Mouse (Mus musculus) megakaryocyte, adult 5-6 weeks (primary cell): ENCODE measurements around the gene Shank3. TPM values are rescaled to one million over a fixed set of nuclear protein-coding genes. Genes with fewer than 3 reads are reported as not detected.

Source experiments
- ATAC-seq: 2 replicates; pipeline ENCODE4 v1.8.0; 2016; ENCODE audit warnings: mild to moderate bottlenecking, inconsistent platforms; ENCODE audit not compliant: poor library complexity, severe bottlenecking
- total RNA-seq, 2 experiments: library from RNA; stranded (forward) in 1 of 2; stranded (reverse) in 1 of 2; fragments of 153-499, 151-499 nt in 1 of 2; fragments of 221-1000, 200-1000 nt in 1 of 2; gene quantifications; 2 replicates each; pipeline versions ENCODE4 v1.2.3 to v1.2.4; 2015 to 2017

The Shank3 gene
- total RNA-seq (2015): 0.09 and 0.11 TPM in 2 replicates
- not detected in 2 replicates for total RNA-seq (2017)

DNA sequence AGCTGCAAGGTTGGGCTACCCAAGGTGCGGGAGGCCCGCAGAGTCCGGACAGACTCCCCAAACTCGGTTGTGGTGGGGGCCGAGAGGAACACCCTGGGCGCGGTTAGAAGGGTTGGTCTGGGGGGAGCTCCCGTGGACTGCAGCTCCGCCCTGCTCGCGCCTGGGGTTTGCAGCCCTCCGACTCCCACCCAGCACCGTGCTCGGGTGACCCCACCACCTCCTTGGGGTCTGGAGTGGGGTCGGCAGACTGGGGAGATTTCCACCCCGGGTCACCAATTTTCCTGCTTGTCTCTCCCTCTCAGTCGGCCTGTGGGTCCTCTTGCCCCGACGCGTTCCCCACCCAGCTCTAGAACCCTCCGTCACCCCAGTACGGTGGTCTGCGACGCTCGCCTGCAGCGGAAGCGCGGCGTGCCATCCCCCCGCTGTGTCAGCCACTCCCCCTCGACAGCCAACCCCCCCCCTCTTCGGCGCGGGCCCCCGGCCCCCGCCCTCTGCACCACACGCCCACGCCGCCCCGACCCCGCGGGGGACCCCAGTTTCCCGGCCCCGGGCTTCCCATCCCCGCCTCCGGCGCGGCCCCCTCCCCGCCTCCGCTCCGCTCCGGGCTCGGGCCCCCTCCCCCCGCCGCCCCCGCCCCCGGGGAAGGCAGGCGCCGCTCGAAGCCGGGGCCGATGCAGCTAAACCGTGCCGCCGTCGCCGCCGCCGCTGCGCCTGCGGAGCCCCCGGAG is at the start of gene Shank3:
Gene Shank3, plus strand, starts transcription at position 663 of the 728 bp plus-strand sequence.
- ATAC-seq: no peak

DNA sequence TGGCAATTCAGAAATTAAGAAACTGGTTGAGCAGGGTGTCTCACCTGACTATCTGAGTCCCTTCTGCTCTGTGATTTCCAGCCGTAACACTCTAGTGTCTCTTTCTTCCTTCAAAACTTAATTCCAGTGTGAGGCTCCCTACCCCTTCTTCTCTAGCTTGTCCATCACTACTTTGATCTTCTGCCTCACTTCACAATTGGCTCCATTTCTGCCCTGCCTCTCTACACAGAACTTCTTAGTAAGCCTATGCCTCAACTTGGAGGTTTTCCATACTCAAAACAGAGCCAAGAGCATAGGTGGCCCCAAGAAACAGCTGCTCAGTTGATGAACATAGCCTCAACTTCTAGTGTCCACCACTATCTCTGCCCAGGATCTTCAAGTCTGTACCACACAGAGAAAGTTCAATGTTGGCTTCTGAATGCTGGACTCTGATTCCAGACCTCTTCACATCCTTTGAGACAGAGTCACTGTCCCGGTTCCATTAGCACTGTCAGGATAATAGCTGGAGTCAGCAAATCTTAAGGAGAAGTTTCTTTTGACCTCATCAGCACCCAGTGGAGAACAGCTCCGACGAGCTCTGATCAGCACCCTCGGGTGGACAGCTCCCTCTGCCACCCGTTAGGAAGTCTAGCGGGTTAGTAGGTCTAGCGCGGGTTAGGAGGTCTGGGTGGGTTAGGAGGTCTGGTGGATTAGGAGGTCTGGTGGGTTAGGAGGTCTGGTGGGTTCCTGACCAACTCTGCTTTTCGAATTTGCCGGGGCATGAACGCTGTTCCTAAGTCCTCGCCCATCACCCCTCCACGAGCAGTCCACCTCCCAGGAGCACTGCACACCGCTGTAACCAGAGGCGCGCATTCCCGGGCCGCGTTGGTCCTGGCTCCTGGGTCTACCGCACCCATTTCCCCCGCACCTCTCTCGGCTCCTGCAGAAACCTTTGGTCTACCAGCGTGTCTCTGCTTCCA is 46.2 kb upstream of the Shank3 start:
- ATAC-seq: peak; percentile 72

DNA sequence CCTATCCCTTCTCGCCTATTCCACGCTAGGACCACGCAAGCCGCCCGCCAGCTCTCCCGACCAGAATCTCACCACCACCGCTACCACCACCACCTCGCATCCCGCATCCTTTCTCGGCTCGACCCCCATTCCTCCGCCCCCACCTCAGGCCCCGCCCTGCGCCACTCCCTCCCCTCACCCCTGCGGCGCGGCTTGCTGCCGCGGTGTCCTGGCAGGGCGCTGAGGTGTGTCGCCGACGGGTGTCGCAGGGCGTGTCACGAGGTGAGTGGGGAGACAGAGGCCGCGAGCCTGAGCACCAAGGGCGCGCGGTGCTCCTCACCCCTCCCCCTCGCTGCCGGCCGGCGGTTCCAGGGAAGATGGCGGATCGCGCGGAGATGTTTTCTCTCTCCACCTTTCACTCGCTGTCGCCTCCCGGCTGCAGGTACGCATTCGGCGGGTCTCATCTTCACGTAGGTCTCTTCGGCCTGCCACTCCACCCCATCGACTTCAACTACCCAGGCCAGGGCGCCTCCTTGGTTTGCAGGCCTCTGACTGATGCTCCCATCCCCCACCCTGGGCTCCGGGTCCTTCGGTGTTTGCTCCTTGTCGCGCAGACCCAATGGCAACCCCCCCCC is 45.5 kb upstream of the Shank3 start, which contains the start of gene Mapk8ip2:
Gene Mapk8ip2, plus strand, starts transcription at position 49 of the 614 bp plus-strand sequence.
- no peak for ATAC-seq

DNA sequence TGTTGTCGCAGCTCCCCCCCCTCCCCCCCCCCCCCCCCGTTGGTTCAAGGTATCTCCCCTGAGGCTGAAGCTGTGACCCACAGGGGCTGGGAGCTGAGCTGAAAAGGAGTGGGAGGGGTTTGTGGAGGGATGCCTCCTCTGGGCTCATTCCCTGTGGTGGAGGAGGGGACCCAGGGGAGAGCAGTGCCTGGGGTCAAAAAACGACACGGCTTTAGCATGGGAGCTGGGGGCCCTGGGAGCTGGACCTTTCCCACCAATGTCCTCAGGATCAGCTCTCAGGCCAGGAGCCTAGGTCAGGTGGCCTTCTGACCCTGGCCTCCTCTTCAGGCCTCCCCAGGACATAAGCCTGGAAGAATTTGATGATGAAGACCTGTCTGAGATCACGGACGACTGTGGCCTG is 44.6 kb upstream of the Shank3 start:
- ATAC-seq: no peak

DNA sequence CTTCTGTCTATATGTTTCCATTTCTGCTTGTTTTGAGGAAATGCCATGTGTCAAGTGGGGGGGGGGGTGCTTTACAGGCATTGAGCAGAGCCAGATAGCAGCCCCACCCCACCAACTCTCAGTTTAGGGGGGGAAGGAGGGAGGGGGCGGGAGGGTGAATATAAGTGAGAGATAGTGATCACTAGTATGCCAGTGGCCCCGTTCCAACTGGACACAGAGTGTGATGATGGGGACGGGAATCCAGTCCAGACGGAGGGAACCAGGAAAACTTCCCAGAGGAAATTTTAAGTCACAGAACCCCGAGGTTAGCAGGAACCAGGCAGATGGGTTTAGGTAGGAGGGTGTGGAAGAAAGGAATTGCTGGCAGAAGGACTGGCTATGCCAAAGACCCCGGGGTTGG is 43.8 kb upstream of the Shank3 start:
- no peak for ATAC-seq

DNA sequence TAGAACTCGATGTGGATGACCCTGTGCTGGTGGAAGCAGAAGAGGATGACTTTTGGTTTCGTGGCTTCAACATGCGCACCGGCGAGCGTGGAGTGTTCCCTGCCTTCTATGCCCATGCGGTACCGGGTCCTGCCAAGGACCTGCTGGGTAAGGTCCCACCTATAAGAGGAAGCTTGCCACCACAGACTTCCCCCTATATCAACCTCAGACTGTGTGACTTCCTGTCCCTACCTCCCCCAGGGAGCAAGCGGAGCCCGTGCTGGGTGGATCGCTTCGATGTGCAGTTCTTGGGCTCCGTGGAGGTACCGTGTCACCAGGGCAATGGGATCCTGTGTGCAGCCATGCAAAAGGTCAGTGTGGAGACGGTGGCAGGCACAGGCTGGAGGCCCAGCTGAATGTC is 40.5 kb upstream of the Shank3 start:
- ATAC-seq: peak; percentile 66

DNA sequence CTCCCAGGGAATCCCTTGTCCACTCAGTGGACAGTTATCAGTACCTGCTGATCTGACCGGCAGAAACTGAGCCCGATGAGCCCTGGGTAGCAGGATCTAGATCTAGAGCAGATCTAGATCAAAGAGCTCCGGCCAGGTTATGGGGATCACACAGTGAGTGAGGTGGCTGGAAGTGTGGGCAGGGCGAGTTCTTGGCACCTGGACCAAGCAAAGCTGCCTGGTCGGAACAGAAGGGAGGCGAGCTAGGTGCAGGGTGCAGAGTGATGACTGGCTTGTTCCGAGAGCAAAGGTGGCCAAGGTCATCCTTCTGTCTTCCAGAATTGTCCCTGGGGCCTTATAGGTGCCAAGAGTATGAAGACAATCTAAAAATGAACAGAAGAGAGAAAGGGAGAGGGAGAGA is 39.6 kb upstream of the Shank3 start:
- ATAC-seq: no peak

DNA sequence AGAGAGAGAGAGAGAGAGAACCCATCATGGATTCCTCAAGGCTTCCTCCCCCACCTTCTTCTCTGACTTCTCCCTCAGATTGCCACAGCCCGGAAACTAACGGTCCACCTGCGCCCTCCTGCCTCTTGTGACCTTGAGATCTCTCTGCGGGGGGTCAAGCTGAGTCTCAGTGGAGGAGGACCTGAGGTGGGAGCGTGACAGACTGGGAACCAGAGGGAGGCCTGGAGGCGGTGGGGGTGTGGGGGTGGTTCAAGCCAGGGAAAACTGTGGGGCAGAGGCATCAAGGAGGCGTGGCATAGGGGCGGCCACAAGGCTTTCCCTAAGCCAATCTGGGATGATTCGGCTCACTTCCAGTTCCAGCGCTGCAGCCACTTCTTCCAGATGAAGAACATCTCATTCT is 39.1 kb upstream of the Shank3 start:
- ATAC-seq: no peak

DNA sequence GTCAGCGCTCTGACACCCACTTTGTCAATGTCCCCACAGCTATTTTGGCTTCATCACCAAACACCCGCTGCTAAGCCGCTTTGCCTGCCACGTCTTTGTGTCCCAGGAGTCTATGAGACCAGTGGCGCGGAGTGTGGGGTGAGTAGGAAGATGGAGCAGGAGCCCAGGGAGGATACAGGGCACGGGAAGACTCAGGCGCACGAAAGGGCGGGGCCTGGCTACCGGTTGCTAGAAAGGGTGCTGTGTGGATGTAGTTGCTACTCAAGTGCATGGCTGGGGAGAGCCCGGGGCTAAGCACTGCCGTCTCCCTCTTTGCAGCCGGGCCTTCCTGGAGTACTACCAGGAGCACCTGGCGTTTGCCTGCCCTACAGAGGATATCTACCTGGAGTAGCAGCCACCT is 38.1 kb upstream of the Shank3 start:
- no peak for ATAC-seq

DNA sequence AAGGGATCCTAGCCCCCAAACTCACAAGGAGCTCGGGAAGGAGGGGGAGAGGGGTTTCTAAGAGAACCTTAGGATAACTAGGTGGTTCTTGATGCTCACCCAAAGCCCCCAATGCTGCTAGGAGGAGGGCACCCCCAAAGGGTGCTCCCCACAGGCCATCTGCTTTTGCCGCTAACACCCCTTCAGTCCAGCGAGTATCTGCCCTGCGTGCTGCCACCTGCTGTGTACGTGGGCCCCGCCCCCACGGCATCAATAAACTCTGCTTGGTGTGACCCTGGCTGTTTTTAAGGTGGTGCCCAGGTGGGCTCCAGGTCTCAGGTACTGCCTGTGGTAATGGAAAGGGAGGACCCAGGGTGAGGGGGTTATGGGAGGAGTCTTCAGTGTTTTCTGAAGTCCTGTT is 37.2 kb upstream of the Shank3 start:
- no peak for ATAC-seq

DNA sequence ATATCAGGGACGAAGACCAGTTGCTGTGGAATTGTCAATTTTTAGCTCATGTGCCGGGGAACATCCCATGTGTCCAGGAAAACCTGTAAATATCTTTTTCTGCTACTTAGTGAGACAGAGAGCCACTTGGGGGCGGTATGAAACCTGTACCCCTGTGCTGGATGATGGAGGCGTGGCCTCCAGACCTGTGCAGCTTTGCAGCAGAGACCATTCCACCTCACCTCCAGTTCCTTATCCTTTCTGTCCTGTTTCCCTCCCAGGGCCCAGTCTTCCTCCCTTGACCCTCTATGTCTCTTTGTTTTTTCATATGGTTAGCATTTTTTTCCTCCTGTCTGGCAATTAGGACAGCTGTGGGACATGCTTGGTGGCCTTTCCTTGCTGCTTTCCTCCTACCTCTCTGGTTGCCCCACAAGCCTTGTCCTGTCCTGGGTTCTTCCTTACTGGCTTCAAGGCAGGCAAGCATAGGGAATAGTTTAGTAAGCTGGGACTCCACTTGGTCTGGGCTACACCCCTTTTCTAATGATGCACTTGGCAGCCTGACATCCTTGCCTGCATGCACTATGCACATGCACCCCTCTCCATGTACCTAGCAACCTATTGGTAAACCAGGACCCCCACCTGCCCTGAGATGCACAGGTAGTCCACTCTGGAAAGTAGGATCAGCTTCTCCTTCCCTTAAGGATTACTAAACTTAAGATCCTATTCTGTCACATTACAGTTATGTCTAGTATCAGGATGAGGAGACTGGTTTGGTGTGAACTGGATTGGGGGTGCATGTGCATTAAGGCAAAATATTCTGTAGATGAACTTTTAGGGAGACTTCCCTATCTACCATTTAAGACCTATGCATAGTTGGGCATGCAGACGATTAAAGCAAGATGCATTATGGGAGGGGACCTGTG is 35.8 kb upstream of the Shank3 start:
- no peak for ATAC-seq

DNA sequence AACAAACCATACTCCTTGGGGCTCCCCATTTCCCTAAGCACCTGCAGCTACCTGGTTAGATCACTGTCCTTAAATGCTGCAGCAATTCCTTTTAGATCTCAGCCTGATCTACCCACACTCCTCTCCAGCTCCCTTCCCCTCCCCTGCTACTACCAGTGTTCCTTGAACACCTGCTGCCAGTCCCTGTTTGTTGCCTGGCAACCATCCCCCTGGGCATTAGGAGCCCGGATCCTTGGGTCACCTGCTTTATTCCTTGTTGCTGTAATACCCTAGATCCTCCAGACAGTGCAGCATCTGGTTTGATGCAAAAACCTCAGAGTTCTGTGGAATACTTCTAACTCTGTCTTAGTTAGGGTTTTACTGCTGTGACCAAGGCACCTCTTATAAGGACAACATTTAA is 34.4 kb upstream of the Shank3 start:
- no peak for ATAC-seq

DNA sequence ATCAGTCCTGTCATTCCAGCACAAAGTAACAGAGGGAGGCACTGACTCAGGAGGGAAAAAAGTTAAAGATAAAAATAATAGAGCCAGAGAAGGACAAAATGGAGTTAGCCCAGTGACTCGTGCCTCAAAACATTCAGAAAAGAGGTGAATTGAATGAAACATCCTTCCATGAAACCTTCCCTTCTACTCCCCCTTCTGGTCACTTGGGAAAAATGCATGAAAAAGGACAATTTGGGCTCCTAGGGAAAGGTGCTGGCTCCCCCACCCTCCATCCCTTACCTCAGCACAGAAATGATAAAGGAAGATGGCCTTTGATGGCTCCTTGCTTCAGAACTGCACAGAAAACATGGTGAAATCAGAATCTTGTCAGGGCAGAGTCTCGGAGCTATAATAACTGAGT is 30.8 kb upstream of the Shank3 start:
- peak; percentile 63 for ATAC-seq

DNA sequence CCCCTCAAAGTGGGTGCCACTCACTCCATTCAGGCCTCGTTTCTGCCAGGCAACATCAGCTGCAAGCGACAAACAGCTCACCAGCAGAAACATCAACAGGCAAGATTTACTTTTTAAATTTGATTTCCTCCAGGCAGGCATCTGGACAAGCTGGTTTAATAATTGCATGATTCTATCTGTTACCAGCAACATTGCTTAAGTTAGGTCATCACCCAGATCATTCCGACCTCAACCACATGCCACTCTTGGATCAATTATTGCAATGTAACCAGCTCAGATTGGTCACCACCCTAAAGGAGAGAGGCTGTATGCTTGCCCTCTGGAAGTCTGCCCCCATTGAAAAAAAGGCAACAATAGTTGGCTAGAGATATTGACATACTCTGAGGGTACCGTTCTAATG is 27.9 kb upstream of the Shank3 start:
- ATAC-seq: no peak

DNA sequence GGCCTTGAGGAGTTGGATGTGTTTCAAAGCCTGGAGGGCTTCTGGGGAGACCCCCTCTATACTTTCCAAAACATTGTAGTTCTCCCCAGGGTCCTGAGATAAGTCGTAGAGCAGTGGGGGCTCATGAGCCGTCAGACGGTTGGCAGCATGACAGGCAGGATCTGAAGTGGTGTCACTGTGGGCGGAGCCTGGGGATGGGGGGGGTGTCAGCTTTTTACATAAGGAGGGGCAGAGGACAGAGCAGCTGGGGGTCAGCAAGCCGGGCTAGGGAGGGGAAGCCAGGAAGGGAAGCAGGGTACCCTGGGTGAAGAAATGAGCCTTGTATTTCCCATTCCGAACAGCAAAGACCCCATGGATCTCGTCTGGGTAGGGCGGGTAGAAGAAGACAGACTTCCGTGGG is 26.1 kb upstream of the Shank3 start:
- no peak for ATAC-seq

DNA sequence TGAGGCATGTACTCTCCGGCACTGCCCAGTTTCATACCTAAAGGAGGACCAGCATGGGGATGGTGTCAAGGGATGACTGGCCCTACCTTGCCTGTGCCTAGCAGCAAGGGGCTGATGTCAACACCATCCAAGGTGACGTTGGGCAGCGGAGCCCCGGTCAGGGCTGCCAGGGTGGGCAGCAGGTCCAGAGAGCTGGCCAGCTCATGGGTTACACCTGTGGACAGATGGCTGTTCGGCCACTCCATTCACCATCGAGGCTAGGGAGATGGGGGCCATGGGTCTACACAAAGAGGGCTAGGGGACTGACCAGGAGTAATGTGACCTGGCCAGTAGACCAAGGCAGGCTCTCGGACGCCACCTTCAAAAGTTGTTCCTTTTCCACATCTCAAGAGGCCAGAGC is 25.5 kb upstream of the Shank3 start:
- no peak for ATAC-seq

DNA sequence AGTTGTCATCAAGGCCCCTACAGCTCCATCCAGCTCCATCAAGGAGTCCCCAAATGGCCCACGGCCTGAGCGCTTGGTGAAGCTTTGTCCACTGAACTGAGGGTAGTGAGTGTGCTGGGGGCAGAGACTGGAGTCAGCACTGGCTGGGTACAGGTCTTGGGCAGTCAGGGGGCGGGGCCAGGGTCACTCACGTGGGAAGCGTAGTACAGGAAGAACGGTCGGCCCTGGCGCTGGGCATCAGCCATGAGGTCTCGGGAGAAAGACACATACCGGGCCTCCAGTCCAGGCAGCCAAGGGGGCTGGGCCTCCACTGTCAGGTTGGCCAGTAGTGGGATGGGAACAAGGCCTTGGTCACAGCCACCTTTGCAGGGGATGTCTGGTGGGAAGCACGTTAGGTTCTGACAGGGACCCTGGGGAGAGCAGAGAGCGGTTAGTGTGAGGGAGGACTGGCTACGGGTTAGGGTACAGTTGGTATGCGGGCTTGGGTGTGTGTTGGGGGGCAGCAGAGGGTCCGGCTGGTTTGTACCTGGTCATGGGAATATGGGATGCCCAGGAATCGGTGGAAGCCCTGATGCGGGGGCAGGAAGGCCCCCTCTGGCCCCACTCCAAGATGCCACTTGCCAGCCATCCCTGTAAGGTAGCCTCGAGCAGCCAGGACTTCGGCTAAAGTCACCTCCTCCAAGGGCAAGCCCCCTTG is 24.7 kb upstream of the Shank3 start:
- no peak for ATAC-seq

DNA sequence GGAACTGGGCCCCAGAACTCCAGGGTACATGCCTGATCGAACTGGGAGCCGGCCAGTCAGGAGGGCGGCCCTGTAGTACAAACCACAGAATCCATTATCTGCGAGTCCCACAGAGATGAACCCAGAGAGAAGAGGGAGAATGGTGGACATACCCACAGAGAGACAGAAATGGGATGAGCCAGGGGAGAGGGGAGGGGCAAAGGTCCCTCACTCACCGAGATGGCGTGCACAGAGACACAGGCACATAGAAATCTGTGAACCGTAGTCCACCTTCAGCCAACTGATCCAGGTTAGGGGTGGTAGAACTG is 24.2 kb upstream of the Shank3 start:
- no peak for ATAC-seq

DNA sequence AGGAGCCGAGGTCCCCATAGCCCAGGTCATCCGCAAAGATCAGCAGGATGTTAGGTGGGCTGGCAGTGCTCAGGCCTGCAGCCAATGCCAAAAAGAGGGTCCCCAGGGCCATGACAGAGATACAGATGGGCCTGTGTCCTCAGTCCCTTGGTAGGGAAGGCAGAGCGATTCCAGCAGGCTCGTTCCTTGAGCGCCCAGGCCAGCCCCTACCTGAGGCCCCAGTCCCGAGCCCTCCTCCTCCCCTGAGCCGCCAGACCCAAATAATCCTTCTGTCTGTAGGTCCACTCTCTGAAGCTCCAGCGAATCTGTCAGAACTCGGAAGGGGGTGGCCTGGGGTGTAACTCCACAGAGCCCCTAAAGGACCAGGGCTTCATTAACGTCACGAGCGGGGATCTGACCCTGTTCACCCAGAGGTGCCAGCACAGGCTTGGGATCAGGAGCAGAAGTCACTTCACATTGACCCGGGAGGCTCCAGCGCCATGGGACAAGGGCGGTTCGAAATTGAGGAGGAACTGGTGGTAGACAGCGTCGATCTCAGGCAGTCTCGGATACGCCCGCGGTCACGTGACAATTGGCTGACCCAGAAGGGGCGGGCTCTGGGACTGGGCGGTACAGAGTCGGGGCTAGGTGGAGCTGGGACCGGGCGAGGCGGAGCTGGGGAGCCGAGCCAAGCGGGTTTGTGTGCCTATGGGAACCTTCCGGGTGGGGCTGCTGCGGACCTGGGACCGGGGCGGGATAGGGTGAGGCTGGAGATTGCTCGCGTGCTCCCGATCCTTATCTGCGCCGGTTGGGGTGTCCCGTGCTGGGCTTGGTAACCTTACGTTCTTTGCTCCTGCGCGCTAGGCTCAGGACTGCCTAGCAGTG is 23.6 kb upstream of the Shank3 start:
- peak; percentile 88 for ATAC-seq
